In the genomic region with DNA sequence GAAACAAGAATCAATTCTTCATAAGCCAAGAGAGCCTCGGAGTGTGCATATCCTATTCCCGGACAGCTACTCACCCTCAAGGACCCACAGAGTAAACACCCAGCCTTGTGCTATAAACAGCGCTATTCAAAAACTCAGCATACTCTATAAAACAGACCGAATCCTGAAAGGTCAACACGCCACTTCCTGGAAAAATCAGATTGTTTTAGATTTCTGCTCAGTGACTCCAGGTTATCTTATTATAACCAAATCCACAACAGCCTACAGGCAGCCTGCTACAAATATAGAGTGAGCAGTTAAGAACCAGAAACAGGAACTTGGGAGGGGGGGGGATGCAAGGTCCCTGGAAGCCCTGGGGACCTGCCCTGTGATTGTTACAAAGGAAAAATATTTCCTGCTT, we compare ENCODE assay signal across 7 mouse cellular contexts.
A peak's percentile ranks its signal among the peaks of the same experiment; 100 is the strongest.
DNase-seq lines count a peak whose midpoint lies in the region; ATAC-seq lines count a peak whose summit lies in the region.

No protein-coding gene starts in this region.

- peaks cover 20% of the 10 kb centered on the region for H3K4me1 ChIP-seq in hindbrain, embryonic 12.5 days
- peaks cover 30% of the 10 kb centered on the region for H3K4me1 ChIP-seq in lung, embryonic 15.5 days

- no peaks in the 10 kb centered on the region for H3K36me3 ChIP-seq in hindbrain, embryonic 12.5 days
- H3K36me3 ChIP-seq in lung, embryonic 15.5 days, result no peaks in the 10 kb centered on the region

- no peaks in the 10 kb centered on the region for H3K9me3 ChIP-seq in hindbrain, embryonic 12.5 days (replicated peaks)
- no peaks in the 10 kb centered on the region for H3K9me3 ChIP-seq in lung, embryonic 15.5 days

- DNase-seq in adrenal gland, postnatal 14 days, result peak; percentile 37
- DNase-seq in cerebellum, adult 11 months, result no peak
- DNase-seq in thymus, postnatal 10 days (ENCODE audit: low spot score in 2 of 2), result no peak
- DNase-seq in thymus, postnatal 36 days, result no peak

- H3K27me3 ChIP-seq in hindbrain, embryonic 12.5 days, result no peaks in the 10 kb centered on the region
- no peaks in the 10 kb centered on the region for H3K27me3 ChIP-seq in lung, embryonic 15.5 days

- H3K4me3 ChIP-seq in hindbrain, embryonic 12.5 days, result no peak overlapping the region
- H3K4me3 ChIP-seq in lung, embryonic 15.5 days, result no peak overlapping the region

- H3K9ac ChIP-seq in hindbrain, embryonic 12.5 days, result no peak overlapping the region
- H3K9ac ChIP-seq in lung, embryonic 15.5 days, result no peak overlapping the region

- 70% methylated on average over 5 of the region's 5 CpGs for WGBS in hindbrain, embryonic 12.5 days
- WGBS in lung, embryonic 15.5 days, result 11% methylated on average over 5 of the region's 5 CpGs

- peak; percentile 18 for ATAC-seq in CD4-positive, CD25-positive, alpha-beta regulatory T cell, adult 4 months
- ATAC-seq in hindbrain, embryonic 12.5 days (ENCODE audit: low FRiP score), result no peak
- peak; percentile 76 for ATAC-seq in lung, embryonic 15.5 days (ENCODE audit: borderline replicate concordance, extremely low read depth, low FRiP score, low TSS enrichment)

- H3K27ac ChIP-seq in hindbrain, embryonic 12.5 days, result peak overlapping the region; percentile 53; the same call in 1 of the 2 replicates
- H3K27ac ChIP-seq in lung, embryonic 15.5 days, result peak overlapping the region; percentile 91

- H3K4me2 ChIP-seq in hindbrain, embryonic 12.5 days (replicated peaks), result no peak overlapping the region
- H3K4me2 ChIP-seq in lung, embryonic 15.5 days, result peak overlapping the region; percentile 8; the same call in 1 of the 2 replicates
